ENCODE assay signal across 8 mouse cellular contexts in genomic region chrX:13469160-13470116, GRCm38 (mm10). TPM values are rescaled to one million over a fixed set of nuclear protein-coding genes. Genes with fewer than 3 reads are reported as not detected.
DNase-seq lines count a peak whose midpoint lies in the region; ATAC-seq and TF ChIP-seq lines count a peak whose summit lies in the region.
"Had no signal": no experiment of that assay in that cellular context is flagged by ENCODE, and none has a peak within 500 bp of the region (broad histone marks: within the 10 kb centered on the region; RNA-seq: fewer than 3 reads in every experiment).

No protein-coding gene starts in this region.

- H3K9ac ChIP-seq in intestine, embryonic 15.5 days, result no peak overlapping the region
- H3K9ac ChIP-seq in neural tube, embryonic 15.5 days (replicated peaks), result no peak overlapping the region
- H3K9ac ChIP-seq: liver, embryonic 15.5 days had no signal

- H3K4me1 ChIP-seq in testis, adult 2 months (ENCODE audit: control insufficient read depth, insufficient read depth, low read length), result no peaks in the 10 kb centered on the region
- H3K4me1 ChIP-seq in cortical plate, adult 2 months (ENCODE audit: control insufficient read depth, insufficient read depth, low read length), result no peaks in the 10 kb centered on the region; the same call in none of the 2 replicates
- no peaks in the 10 kb centered on the region for H3K4me1 ChIP-seq in intestine, embryonic 15.5 days (replicated peaks)
- no peaks in the 10 kb centered on the region for H3K4me1 ChIP-seq in neural tube, embryonic 15.5 days
- H3K4me1 ChIP-seq: liver, embryonic 15.5 days had no signal

- no peak overlapping the region for H3K4me3 ChIP-seq in testis, adult 2 months (ENCODE audit: control insufficient read depth, low read depth, low read length)
- no peak overlapping the region for H3K4me3 ChIP-seq in cortical plate, adult 2 months (ENCODE audit: insufficient read depth, low read length)
- H3K4me3 ChIP-seq in intestine, embryonic 15.5 days (replicated peaks), result no peak overlapping the region
- no peak overlapping the region for H3K4me3 ChIP-seq in neural tube, embryonic 15.5 days (replicated peaks)
- H3K4me3 ChIP-seq: liver, embryonic 15.5 days had no signal

- WGBS in intestine, embryonic 15.5 days, result 53% methylated on average over 9 of the region's 9 CpGs
- 66% methylated on average over 9 of the region's 9 CpGs for WGBS in neural tube, embryonic 15.5 days

- peak overlapping the region; percentile 42 for H3K27ac ChIP-seq in testis, adult 2 months (ENCODE audit: control insufficient read depth, insufficient read depth, low read depth, low read length)
- peak overlapping the region; percentile 37 for H3K27ac ChIP-seq in cortical plate, adult 2 months (ENCODE audit: insufficient read depth, low read length)
- H3K27ac ChIP-seq in intestine, embryonic 15.5 days, result no peak overlapping the region
- no peak overlapping the region for H3K27ac ChIP-seq in neural tube, embryonic 15.5 days (replicated peaks)
- H3K27ac ChIP-seq: liver, embryonic 15.5 days had no signal

- H3K9me3 ChIP-seq in intestine, embryonic 15.5 days, result no peaks in the 10 kb centered on the region
- no peaks in the 10 kb centered on the region for H3K9me3 ChIP-seq in neural tube, embryonic 15.5 days (replicated peaks)
- H3K9me3 ChIP-seq: liver, embryonic 15.5 days had no signal

- H3K4me2 ChIP-seq in intestine, embryonic 15.5 days (replicated peaks), result no peak overlapping the region
- no peak overlapping the region for H3K4me2 ChIP-seq in neural tube, embryonic 15.5 days
- H3K4me2 ChIP-seq: liver, embryonic 15.5 days had no signal

- H3K27me3 ChIP-seq in testis, adult 2 months (ENCODE audit: control insufficient read depth, insufficient read depth, low read length), result no peaks in the 10 kb centered on the region
- H3K27me3 ChIP-seq in intestine, embryonic 15.5 days (replicated peaks), result no peaks in the 10 kb centered on the region
- no peaks in the 10 kb centered on the region for H3K27me3 ChIP-seq in neural tube, embryonic 15.5 days (replicated peaks)
- H3K27me3 ChIP-seq: liver, embryonic 15.5 days had no signal

- H3K36me3 ChIP-seq in testis, adult 2 months (ENCODE audit: control insufficient read depth, insufficient read depth, low read length), result no peaks in the 10 kb centered on the region
- no peaks in the 10 kb centered on the region for H3K36me3 ChIP-seq in intestine, embryonic 15.5 days
- H3K36me3 ChIP-seq in neural tube, embryonic 15.5 days, result no peaks in the 10 kb centered on the region
- H3K36me3 ChIP-seq: liver, embryonic 15.5 days had no signal

- TF ChIP-seq POLR2A in testis, adult 2 months (IDR thresholded peaks at IDR 0.05; ENCODE audit: control insufficient read depth, low read depth, low read length), result no peak
- TF ChIP-seq POLR2A in cortical plate, adult 2 months (IDR thresholded peaks at IDR 0.05; ENCODE audit: extremely low read depth, insufficient read depth, low read length), result no peak

- DNase-seq in testis, postnatal 10 days (ENCODE audit: low spot score), result no peak
- peak; percentile 43 for DNase-seq in left cerebral cortex, postnatal 36 days (ENCODE audit: low spot score in 2 of 2)
- DNase-seq in thymus, postnatal 25 days, result no peak

- TF ChIP-seq CTCF in testis, adult 2 months (IDR thresholded peaks at IDR 0.05; ENCODE audit: control insufficient read depth, insufficient read depth, insufficient replicate concordance, low read depth, low read length), result no peak
- no peak for TF ChIP-seq CTCF in cortical plate, adult 2 months (IDR thresholded peaks at IDR 0.05; ENCODE audit: extremely low read depth, insufficient read depth, low read length)

- intact Hi-C loops in left cerebral cortex, postnatal 36 days (cut with DNase I), result loop anchor here (10.0 kb wide), 2 partner anchors 65 to 185 kb away; no protein-coding TSS in a partner anchor

- ATAC-seq in intestine, embryonic 15.5 days, result peak; percentile 53; the same call in 1 of the 2 replicates
- ATAC-seq in neural tube, embryonic 15.5 days (ENCODE audit: low FRiP score), result no peak

RNA-seq across cellular contexts. Expression of gene Nyx, which starts 3.5 kb away (rescaled TPM):
- polyA plus RNA-seq in testis, adult 2 months (2012; rRNA removed), result 1.4 and 1.6 TPM in 2 replicates
- 0.38 and 0.40 TPM in 2 replicates for polyA plus RNA-seq in cortical plate, adult 2 months (2012; rRNA removed)
- 0.03 TPM in 1 of 2 replicates, not detected in the other for polyA plus RNA-seq in intestine, embryonic 15.5 days (2015; fragmentation: Nextera tagmentation; extraction: Ambion mirVana)
- total RNA-seq in left cerebral cortex, postnatal 36 days (2021), result under 1 TPM; 0.17 to 0.61 TPM
- polyA plus RNA-seq in neural tube, embryonic 15.5 days (2015; fragmentation: Nextera tagmentation; extraction: Ambion mirVana), result 0.24 and 0.27 TPM in 2 replicates
- polyA plus RNA-seq: liver, embryonic 15.5 days had no signal

Comparison
In these comparisons a context has a peak if more than half of its experiments do, and no peak if none do; other contexts are left out.
1. H3K27ac ChIP-seq: peak in testis, adult 2 months (single experiment) and cortical plate, adult 2 months (single experiment); none in intestine, embryonic 15.5 days (single experiment) and neural tube, embryonic 15.5 days (single experiment).
2. DNase-seq: peak in left cerebral cortex, postnatal 36 days (2 of 2); none in testis, postnatal 10 days (single experiment) and thymus, postnatal 25 days (single experiment).